Mouse (Mus musculus) erythroid progenitor cell, adult 5-6 weeks (primary cell): ENCODE data around the gene Gsdma3. TPM values are rescaled to one million over a fixed set of nuclear protein-coding genes. Genes with fewer than 3 reads are reported as not detected.
"Not testable (repeated sequence)": the region's sequence is repeated elsewhere in the genome, so short reads cannot be mapped to it uniquely, and the experiment has no call there.

Experiments
- ATAC-seq: replicated peaks from 2 replicates; pipeline ENCODE4 v1.8.0; 2016; ENCODE audit warnings: moderate number of reproducible peaks, mild to moderate bottlenecking, moderate TSS enrichment, inconsistent platforms; ENCODE audit not compliant: poor library complexity, low FRiP score, severe bottlenecking
- total RNA-seq, 2 experiments: library from RNA; stranded (forward) in 1 of 2; stranded (reverse) in 1 of 2; fragments of 150-400 nt in 1 of 2; fragments of 186-747, 209-891 nt in 1 of 2; gene quantifications; 2 replicates each; pipeline versions ENCODE4 v1.2.3 to v1.2.4; 2015 to 2017; ENCODE audit warnings: low replicate concordance in 2 of 2

Gene Gsdma3
- total RNA-seq, 2 experiments from 2014 or later: not detected

- ATAC-seq: peak; percentile 75
Measured at GRCm38 (mm10) chr11:98655076-98655475, 28.9 kb downstream of the Gsdma3 start.

- ATAC-seq: peak; percentile 83
Measured at GRCm38 (mm10) chr11:98660517-98660916, 34.4 kb downstream of the Gsdma3 start.

DNA sequence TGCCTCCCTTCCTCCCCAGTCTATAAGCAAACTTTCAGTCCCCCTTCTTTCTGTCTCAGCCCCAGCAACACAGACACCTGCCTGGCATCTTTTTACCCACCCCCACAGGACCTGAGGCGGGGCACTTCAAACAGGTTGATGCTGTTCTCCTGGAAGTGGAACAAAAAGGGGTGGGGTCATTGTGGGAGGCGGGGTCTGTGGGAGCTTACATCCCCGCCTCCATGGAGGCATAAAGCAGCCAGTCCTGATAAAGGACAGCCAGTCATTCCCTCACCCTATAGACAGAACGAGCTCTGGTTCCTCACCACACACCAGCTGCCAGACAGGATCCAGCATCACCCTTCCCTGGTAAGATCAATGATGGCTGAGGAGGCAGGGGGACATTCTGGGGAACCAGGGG lies 37.9 kb downstream of the Gsdma3 start, which contains the start of gene Gsdma:
TSS of gene Gsdma (plus strand) at position 261 of the 400 bp plus-strand sequence.
- no peak for ATAC-seq

DNA sequence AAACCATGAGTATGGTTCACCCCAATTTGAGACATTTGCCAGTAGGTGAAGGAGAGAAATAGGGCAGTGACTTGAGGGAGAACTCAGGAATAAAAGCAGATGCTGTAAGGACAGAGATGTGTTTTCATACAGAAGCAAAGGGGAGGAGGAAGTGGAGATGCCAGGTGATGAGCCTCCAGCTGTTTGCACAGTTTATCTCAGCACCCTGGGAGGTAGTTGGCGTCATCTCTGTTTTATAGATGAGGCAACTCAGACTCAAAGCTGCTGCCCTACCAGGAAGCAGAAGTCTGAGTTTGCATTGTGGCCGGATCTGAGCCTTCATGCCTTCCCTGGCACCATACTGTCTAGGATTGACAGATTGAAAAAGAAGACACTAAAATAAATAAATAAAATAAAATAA lies 42.8 kb downstream of the Gsdma3 start:
- ATAC-seq: no peak

GRCm38 (mm10) chr11:98671284-98671815 lies 45.2 kb downstream of the Gsdma3 start:
- ATAC-seq: no peak

DNA sequence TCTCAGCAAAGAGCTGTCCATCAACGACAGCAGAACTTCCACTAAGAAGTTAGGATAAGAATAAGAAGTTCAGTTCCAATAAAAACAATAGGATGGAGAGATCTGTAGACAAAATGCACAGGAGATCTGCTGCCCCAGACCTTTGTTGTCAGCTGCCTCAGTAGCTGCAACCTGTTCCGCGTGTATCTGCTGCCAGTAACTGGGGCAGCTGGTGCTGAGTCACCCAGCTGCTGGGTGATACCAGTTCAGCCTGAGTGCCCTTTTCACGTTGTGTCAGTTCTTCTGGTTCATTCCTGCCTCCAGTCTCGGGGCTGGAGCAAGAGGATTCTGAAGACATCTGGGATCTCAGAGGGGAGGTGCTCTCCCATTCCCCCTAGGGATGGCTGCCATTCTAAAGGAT lies 45.7 kb downstream of the Gsdma3 start:
- peak; percentile 75 for ATAC-seq

- no peak for ATAC-seq
Measured at GRCm38 (mm10) chr11:98672482-98672881, 46.3 kb downstream of the Gsdma3 start.

DNA sequence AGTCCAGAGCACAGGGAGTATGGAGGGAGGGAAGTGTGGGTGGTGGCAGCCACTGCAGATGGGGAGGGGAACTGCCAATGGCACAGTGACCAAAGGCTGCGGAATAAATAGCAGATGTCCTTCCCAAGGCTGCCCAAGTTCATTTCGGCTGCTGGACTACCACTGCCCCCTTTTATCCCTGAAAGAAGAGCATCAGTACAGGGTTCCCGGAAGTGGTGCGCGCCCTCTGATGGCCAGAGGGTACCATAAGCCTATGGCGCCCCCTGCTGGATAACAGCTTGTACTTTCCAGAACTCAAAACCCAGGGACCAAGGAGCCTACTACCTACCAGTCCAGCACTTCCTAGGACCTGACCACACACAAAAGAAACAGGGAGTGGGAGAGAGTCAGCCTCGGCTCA lies 47.0 kb downstream of the Gsdma3 start:
- ATAC-seq: peak; percentile 82

- no peak for ATAC-seq
Measured at GRCm38 (mm10) chr11:98675829-98676363, 49.7 kb downstream of the Gsdma3 start.

- no peak for ATAC-seq
Measured at GRCm38 (mm10) chr11:98680023-98680422, 53.9 kb downstream of the Gsdma3 start.

GRCm38 (mm10) chr11:98680595-98680994 lies 54.4 kb downstream of the Gsdma3 start:
- ATAC-seq: not testable (repeated sequence)

DNA sequence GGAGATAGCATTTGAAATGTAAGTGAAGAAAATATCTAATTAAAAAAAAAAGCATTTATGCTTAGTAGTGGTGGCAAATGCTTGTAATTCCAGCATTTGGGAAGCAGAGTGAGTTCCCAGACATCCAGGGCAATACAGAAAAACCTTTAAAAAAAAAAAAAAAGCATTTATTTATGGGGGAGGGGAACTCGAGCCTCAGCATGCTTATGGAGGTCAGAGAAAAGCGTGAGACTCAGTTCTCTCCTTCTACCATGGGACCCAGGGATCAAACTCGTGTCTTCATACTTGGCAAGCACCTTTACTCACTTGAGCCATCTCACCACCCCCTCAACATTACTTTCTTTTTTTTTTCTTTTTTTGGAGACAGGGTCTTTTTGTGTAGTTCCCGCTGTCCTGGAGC lies 55.0 kb downstream of the Gsdma3 start:
- ATAC-seq: no peak

GRCm38 (mm10) chr11:98681786-98682745 lies 55.9 kb downstream of the Gsdma3 start, which contains the start of gene Psmd3:
TSS of gene Psmd3 (plus strand) at chr11:98682554.
- ATAC-seq: peak; percentile 88

DNA sequence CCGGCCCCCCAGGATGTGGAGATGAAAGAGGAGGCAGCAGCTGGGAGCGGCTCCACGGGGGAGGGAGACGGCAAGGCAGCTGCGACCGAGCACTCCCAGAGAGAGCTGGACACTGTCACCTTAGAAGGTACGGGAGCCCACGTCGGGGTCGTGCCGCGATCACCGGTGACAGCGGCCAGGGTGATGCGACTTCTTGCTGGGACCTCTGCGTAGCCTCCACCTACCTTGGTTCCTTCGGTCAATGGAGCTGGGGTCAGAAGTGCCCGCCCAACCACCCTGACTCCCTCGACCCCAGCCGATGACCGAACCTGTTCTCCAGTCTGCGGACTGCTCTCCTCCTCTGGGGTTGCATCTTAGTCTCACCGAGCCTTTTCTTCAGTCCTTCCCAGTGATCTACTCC lies 56.7 kb downstream of the Gsdma3 start:
- ATAC-seq: peak; percentile 23

GRCm38 (mm10) chr11:98685642-98686041 lies 59.5 kb downstream of the Gsdma3 start:
- ATAC-seq: no peak

GRCm38 (mm10) chr11:98686976-98687375 lies 60.8 kb downstream of the Gsdma3 start:
- no peak for ATAC-seq

Other genes starting within 250 kb of the Gsdma3 start
- gene Tcap, start 242.5 kb upstream of the Gsdma3 start, total RNA-seq (2015; ENCODE audit: low replicate concordance): not detected in 2 replicates
- not detected in 2 replicates for gene Tcap, start 242.5 kb upstream of the Gsdma3 start, total RNA-seq (2017; ENCODE audit: low replicate concordance)
- not detected in 2 replicates for gene Pnmt, start 239.9 kb upstream of the Gsdma3 start, total RNA-seq (2015; ENCODE audit: low replicate concordance)
- not detected in 2 replicates for gene Pnmt, start 239.9 kb upstream of the Gsdma3 start, total RNA-seq (2017; ENCODE audit: low replicate concordance)
- 2.2 and 3.4 TPM in 2 replicates for gene Pgap3, start 225.9 kb upstream of the Gsdma3 start, total RNA-seq (2015; ENCODE audit: low replicate concordance)
- gene Pgap3, start 225.9 kb upstream of the Gsdma3 start, total RNA-seq (2017; ENCODE audit: low replicate concordance): 1.3 and 2.4 TPM in 2 replicates
- gene Erbb2, start 213.9 kb upstream of the Gsdma3 start, total RNA-seq (2015; ENCODE audit: low replicate concordance): not detected in 2 replicates
- 0.39 TPM in 1 of 2 replicates, not detected in the other for gene Erbb2, start 213.9 kb upstream of the Gsdma3 start, total RNA-seq (2017; ENCODE audit: low replicate concordance)
- gene Mien1, start 187.4 kb upstream of the Gsdma3 start, total RNA-seq (2015; ENCODE audit: low replicate concordance): 8.8 and 10.8 TPM in 2 replicates
- gene Mien1, start 187.4 kb upstream of the Gsdma3 start, total RNA-seq (2017; ENCODE audit: low replicate concordance): 5.3 and 6.3 TPM in 2 replicates
- gene Grb7, start 180.0 kb upstream of the Gsdma3 start, total RNA-seq (2015; ENCODE audit: low replicate concordance): 2.5 and 4.2 TPM in 2 replicates
- gene Grb7, start 180.0 kb upstream of the Gsdma3 start, total RNA-seq (2017; ENCODE audit: low replicate concordance): 0.61 TPM in 1 of 2 replicates, not detected in the other
- gene Ikzf3, start 80.3 kb upstream of the Gsdma3 start, total RNA-seq (2015; ENCODE audit: low replicate concordance): 19.5 and 21.0 TPM in 2 replicates
- gene Ikzf3, start 80.3 kb upstream of the Gsdma3 start, total RNA-seq (2017; ENCODE audit: low replicate concordance): 5.4 and 6.7 TPM in 2 replicates
- 7.5 and 8.3 TPM in 2 replicates for gene Zpbp2, start 75.3 kb upstream of the Gsdma3 start, total RNA-seq (2015; ENCODE audit: low replicate concordance)
- 3.1 and 13.2 TPM in 2 replicates for gene Zpbp2, start 75.3 kb upstream of the Gsdma3 start, total RNA-seq (2017; ENCODE audit: low replicate concordance)
- gene Ormdl3, start 39.0 kb upstream of the Gsdma3 start, total RNA-seq (2015; ENCODE audit: low replicate concordance): 54.5 and 58.4 TPM in 2 replicates
- gene Ormdl3, start 39.0 kb upstream of the Gsdma3 start, total RNA-seq (2017; ENCODE audit: low replicate concordance): 68.6 and 79.1 TPM in 2 replicates
- not detected in 2 replicates for gene Lrrc3c, start 28.1 kb upstream of the Gsdma3 start, total RNA-seq (2015; ENCODE audit: low replicate concordance)
- not detected in 2 replicates for gene Lrrc3c, start 28.1 kb upstream of the Gsdma3 start, total RNA-seq (2017; ENCODE audit: low replicate concordance)
- 5.4 TPM in 1 of 2 replicates, not detected in the other for gene Gm12355, start 699 bp upstream of the Gsdma3 start, total RNA-seq (2015; ENCODE audit: low replicate concordance)
- gene Gm12355, start 699 bp upstream of the Gsdma3 start, total RNA-seq (2017; ENCODE audit: low replicate concordance): 1.1 and 3.9 TPM in 2 replicates
- not detected in 2 replicates for gene Gsdma2, start 20.4 kb downstream of the Gsdma3 start, total RNA-seq (2015; ENCODE audit: low replicate concordance)
- gene Gsdma2, start 20.4 kb downstream of the Gsdma3 start, total RNA-seq (2017; ENCODE audit: low replicate concordance): not detected in 2 replicates
- gene Gsdma, start 38.0 kb downstream of the Gsdma3 start, total RNA-seq (2015; ENCODE audit: low replicate concordance): not detected in 2 replicates
- gene Gsdma, start 38.0 kb downstream of the Gsdma3 start, total RNA-seq (2017; ENCODE audit: low replicate concordance): not detected in 2 replicates
- 28.1 and 30.3 TPM in 2 replicates for gene Psmd3, start 56.2 kb downstream of the Gsdma3 start, total RNA-seq (2015; ENCODE audit: low replicate concordance)
- gene Psmd3, start 56.2 kb downstream of the Gsdma3 start, total RNA-seq (2017; ENCODE audit: low replicate concordance): 23.6 and 30.7 TPM in 2 replicates
- gene Csf3, start 74.9 kb downstream of the Gsdma3 start, total RNA-seq (2015; ENCODE audit: low replicate concordance): not detected in 2 replicates
- gene Csf3, start 74.9 kb downstream of the Gsdma3 start, total RNA-seq (2017; ENCODE audit: low replicate concordance): not detected in 2 replicates
- gene Med24, start 103.1 kb downstream of the Gsdma3 start, total RNA-seq (2015; ENCODE audit: low replicate concordance): 30.6 and 57.7 TPM in 2 replicates
- gene Med24, start 103.1 kb downstream of the Gsdma3 start, total RNA-seq (2017; ENCODE audit: low replicate concordance): 14.7 and 25.0 TPM in 2 replicates
- gene Thra, start 114.3 kb downstream of the Gsdma3 start, total RNA-seq (2015; ENCODE audit: low replicate concordance): 8.6 and 13.8 TPM in 2 replicates
- gene Thra, start 114.3 kb downstream of the Gsdma3 start, total RNA-seq (2017; ENCODE audit: low replicate concordance): 3.3 and 8.0 TPM in 2 replicates
- gene Nr1d1, start 149.0 kb downstream of the Gsdma3 start, total RNA-seq (2015; ENCODE audit: low replicate concordance): not detected in 2 replicates
- gene Nr1d1, start 149.0 kb downstream of the Gsdma3 start, total RNA-seq (2017; ENCODE audit: low replicate concordance): not detected in 2 replicates
- 43.6 and 44.7 TPM in 2 replicates for gene Msl1, start 169.2 kb downstream of the Gsdma3 start, total RNA-seq (2015; ENCODE audit: low replicate concordance)
- 29.5 and 35.5 TPM in 2 replicates for gene Msl1, start 169.2 kb downstream of the Gsdma3 start, total RNA-seq (2017; ENCODE audit: low replicate concordance)
- gene Casc3, start 178.5 kb downstream of the Gsdma3 start, total RNA-seq (2015; ENCODE audit: low replicate concordance): 41.8 and 60.4 TPM in 2 replicates
- gene Casc3, start 178.5 kb downstream of the Gsdma3 start, total RNA-seq (2017; ENCODE audit: low replicate concordance): 59.2 and 92.7 TPM in 2 replicates
- gene Rapgefl1, start 210.4 kb downstream of the Gsdma3 start, total RNA-seq (2015; ENCODE audit: low replicate concordance): 6.7 TPM in 1 of 2 replicates, not detected in the other
- gene Rapgefl1, start 210.4 kb downstream of the Gsdma3 start, total RNA-seq (2017; ENCODE audit: low replicate concordance): 1.5 TPM in 1 of 2 replicates, not detected in the other
- gene Wipf2, start 237.3 kb downstream of the Gsdma3 start, total RNA-seq (2015; ENCODE audit: low replicate concordance): 15.1 and 36.0 TPM in 2 replicates
- gene Wipf2, start 237.3 kb downstream of the Gsdma3 start, total RNA-seq (2017; ENCODE audit: low replicate concordance): 8.2 and 8.9 TPM in 2 replicates